Mouse (Mus musculus): ENCODE results near the gene Kpna6.
A peak's percentile ranks its signal among the peaks of the same experiment; 100 is the strongest.

Gene Kpna6

GRCm38 (mm10) chr4:129618031-129618430 lies 54.5 kb downstream of the Kpna6 start:
- no peak for DNase-seq (ENCODE audit: low read depth, low spot score)

- no peak for DNase-seq (ENCODE audit: low read depth, low spot score)
These were observed 55.4 kb downstream of the Kpna6 start for GRCm38 (mm10) chr4:129617121-129617641.

- DNase-seq (ENCODE audit: low read depth, low spot score): no peak
These were observed 55.9 kb downstream of the Kpna6 start for GRCm38 (mm10) chr4:129616631-129617030.

GRCm38 (mm10) chr4:129615801-129616290 lies 56.7 kb downstream of the Kpna6 start:
- DNase-seq (ENCODE audit: low read depth, low spot score): no peak

GRCm38 (mm10) chr4:129614093-129614492 lies 58.5 kb downstream of the Kpna6 start, which contains the start of gene Dcdc2b:
Gene Dcdc2b (minus strand): TSS chr4:129614257.
- DNase-seq (ENCODE audit: low read depth, low spot score): no peak

- DNase-seq (ENCODE audit: low read depth, low spot score): no peak
These were observed 62.1 kb downstream of the Kpna6 start for GRCm38 (mm10) chr4:129610472-129610871.

GRCm38 (mm10) chr4:129610026-129610425 lies 62.5 kb downstream of the Kpna6 start:
- DNase-seq (ENCODE audit: low read depth, low spot score): peak; percentile 51

GRCm38 (mm10) chr4:129609139-129609631 lies 63.4 kb downstream of the Kpna6 start:
- DNase-seq (ENCODE audit: low read depth, low spot score): peak; percentile 30

GRCm38 (mm10) chr4:129608426-129609025 lies 64.0 kb downstream of the Kpna6 start:
- peak; percentile 93 for DNase-seq (ENCODE audit: low read depth, low spot score)

- peak; percentile 91 for DNase-seq (ENCODE audit: low read depth, low spot score)
These were observed 72.1 kb downstream of the Kpna6 start, which contains the start of the genes Eif3i and Tmem234 for GRCm38 (mm10) chr4:129600233-129601158. Gene Eif3i (minus strand): TSS chr4:129600648. Gene Tmem234 (plus strand): TSS chr4:129600668.

All from CD4-positive, CD25-positive, alpha-beta regulatory T cell, adult 2 months (primary cell).